Mouse (Mus musculus): Measurements from ENCODE around the gene Ankk1. TPM values are rescaled to one million over a fixed set of nuclear protein-coding genes. Genes with fewer than 3 reads are reported as not detected.

Ankk1 gene
- total RNA-seq, 2 experiments from 2014 or later = not detected

Other genes with a start within 250 kb of the Ankk1 start
- gene Gm4894, start 176.5 kb downstream of the Ankk1 start, total RNA-seq (2021) = not detected
- gene Drd2, start 86.4 kb downstream of the Ankk1 start, total RNA-seq (2021) = not detected
- gene Ttc12, start 59.2 kb upstream of the Ankk1 start, total RNA-seq (2021) = under 1 TPM; 0.86 to 0.87 TPM

Data from gastrocnemius, postnatal 36 days (tissue).